Mouse (Mus musculus): ENCODE data around the gene Barx2. TPM values are rescaled to one million over a fixed set of nuclear protein-coding genes. Genes with fewer than 3 reads are reported as not detected.

The Barx2 gene
- polyA plus RNA-seq, 1 experiment from 2014 or later = 0.07 TPM

GRCm38 (mm10) chr9:31841108-31841815 is 72.0 kb downstream of the Barx2 start:
- 79% methylated on average over 10 of the region's 10 CpGs for WGBS
- no peaks in the 10 kb centered on the region for H3K9me3 ChIP-seq (replicated peaks)

GRCm38 (mm10) chr9:31840571-31840970 is 72.7 kb downstream of the Barx2 start:
- Histone ChIP-seq H3K27ac (replicated peaks) (no peak overlapping the region), H3K4me3 (no peak overlapping the region), H3K27me3 (ENCODE audit: low read depth, poor library complexity, severe bottlenecking) (no peaks in the 10 kb centered on the region), H3K9me3 (replicated peaks) (no peaks in the 10 kb centered on the region), H3K36me3 (no peaks in the 10 kb centered on the region), H3K4me1 (peaks cover 23% of the 10 kb centered on the region)
- no peak for DNase-seq (ENCODE audit: low spot score)
- 94% methylated on average over 4 of the region's 4 CpGs for WGBS

More at GRCm38 (mm10) chr9:31841108-31841815, 72.0 kb downstream of the Barx2 start:
- Histone ChIP-seq H3K27me3 (ENCODE audit: low read depth, poor library complexity, severe bottlenecking) (no peaks in the 10 kb centered on the region), H3K27ac (replicated peaks) (0 out of 2 replicates have a peak overlapping the region, but pooled peaks have one; percentile 17), H3K36me3 (no peaks in the 10 kb centered on the region), H3K4me1 (peaks cover 23% of the 10 kb centered on the region), H3K4me3 (no peak overlapping the region)
- DNase-seq (ENCODE audit: low spot score) = no peak

GRCm38 (mm10) chr9:31840037-31840436 is 73.2 kb downstream of the Barx2 start:
- H3K9me3 ChIP-seq (replicated peaks) = no peaks in the 10 kb centered on the region
- H3K27me3 ChIP-seq (ENCODE audit: low read depth, poor library complexity, severe bottlenecking) = no peaks in the 10 kb centered on the region
- 88% methylated on average over 3 of the region's 3 CpGs for WGBS
- H3K4me1 ChIP-seq = peaks cover 23% of the 10 kb centered on the region
- DNase-seq (ENCODE audit: low spot score) = no peak
- H3K36me3 ChIP-seq = no peaks in the 10 kb centered on the region
- H3K27ac ChIP-seq (replicated peaks) = no peak overlapping the region
- H3K4me3 ChIP-seq = no peak overlapping the region

- Histone ChIP-seq H3K4me3 (no peak overlapping the region), H3K27ac (replicated peaks) (peak overlapping the region; percentile 33; the same call in 1 of the 2 replicates), H3K4me1 (peaks cover 23% of the 10 kb centered on the region), H3K9me3 (replicated peaks) (no peaks in the 10 kb centered on the region), H3K27me3 (ENCODE audit: low read depth, poor library complexity, severe bottlenecking) (no peaks in the 10 kb centered on the region), H3K36me3 (no peaks in the 10 kb centered on the region)
- 60% methylated on average over 15 of the region's 15 CpGs for WGBS
- DNase-seq (ENCODE audit: low spot score) = no peak
Observed at GRCm38 (mm10) chr9:31839106-31840027, 73.9 kb downstream of the Barx2 start.

GRCm38 (mm10) chr9:31838047-31838446 is 75.2 kb downstream of the Barx2 start:
- H3K9me3 ChIP-seq (replicated peaks) = no peaks in the 10 kb centered on the region
- 70% methylated on average over 6 of the region's 6 CpGs for WGBS
- DNase-seq (ENCODE audit: low spot score) = no peak

GRCm38 (mm10) chr9:31808753-31809152 is 104.5 kb downstream of the Barx2 start:
- no peak for DNase-seq (ENCODE audit: low spot score)
- Histone ChIP-seq H3K4me1 (no peaks in the 10 kb centered on the region), H3K27ac (replicated peaks) (no peak overlapping the region), H3K36me3 (no peaks in the 10 kb centered on the region), H3K27me3 (ENCODE audit: low read depth, poor library complexity, severe bottlenecking) (no peaks in the 10 kb centered on the region), H3K4me3 (no peak overlapping the region), H3K9me3 (replicated peaks) (no peaks in the 10 kb centered on the region)
- 81% methylated on average over 2 of the region's 2 CpGs for WGBS

More at GRCm38 (mm10) chr9:31838047-31838446, 75.2 kb downstream of the Barx2 start:
- no peaks in the 10 kb centered on the region for H3K36me3 ChIP-seq
- no peaks in the 10 kb centered on the region for H3K27me3 ChIP-seq (ENCODE audit: low read depth, poor library complexity, severe bottlenecking)
- H3K4me3 ChIP-seq = no peak overlapping the region
- peaks cover 23% of the 10 kb centered on the region for H3K4me1 ChIP-seq
- no peak overlapping the region for H3K27ac ChIP-seq (replicated peaks)

GRCm38 (mm10) chr9:31802641-31803040 is 110.6 kb downstream of the Barx2 start:
- Histone ChIP-seq H3K4me3 (no peak overlapping the region), H3K27ac (replicated peaks) (no peak overlapping the region), H3K27me3 (ENCODE audit: low read depth, poor library complexity, severe bottlenecking) (no peaks in the 10 kb centered on the region), H3K4me1 (no peaks in the 10 kb centered on the region), H3K36me3 (no peaks in the 10 kb centered on the region), H3K9me3 (replicated peaks) (no peaks in the 10 kb centered on the region)
- WGBS = 93% methylated on average over 1 of the region's 1 CpGs
- DNase-seq (ENCODE audit: low spot score) = no peak

Other genes with a start within 250 kb of the Barx2 start
- 4.2 TPM in 2 replicates for gene Arhgap32, start 202.7 kb upstream of the Barx2 start, polyA plus RNA-seq (2016; fragmentation: Nextera tagmentation; extraction: Ambion mirVana)

Data from midbrain, embryonic 10.5 days (tissue).